Mouse (Mus musculus) left cerebral cortex, adult 2 months (tissue): ENCODE results near the gene Ttc25. TPM values are rescaled to one million over a fixed set of nuclear protein-coding genes. Genes with fewer than 3 reads are reported as not detected.
"Not testable (repeated sequence)": the region's sequence is repeated elsewhere in the genome, so short reads cannot be mapped to it uniquely, and the experiment has no call there.

ENCODE experiments used
- DNase-seq, 2 experiments: peaks; one replicate each; pipeline ENCODE4 v3.0.0; 2021 to 2022; ENCODE audit warnings: low spot score in 2 of 2, mixed read lengths in 1 of 2; ENCODE audit errors: extremely low spot score in 1 of 2
- H3K27ac ChIP-seq: fragments of 200-600 bp; 2 replicates; pipeline ENCODE4 v1.8.1; 2022
- H3K4me3 ChIP-seq: fragments of 200-600 bp; 2 replicates; pipeline ENCODE4 v1.8.1; 2022
- CTCF ChIP-seq: fragments of 200-600 bp; IDR thresholded peaks from 2 replicates; pipeline ENCODE4 v1.8.1; 2022; ENCODE audit warnings: antibody characterized with exemption, mild to moderate bottlenecking, moderate library complexity
- intact Hi-C: fragments of 180-260 bp; cut with DNase I; formaldehyde crosslinking; loops from one replicate; pipeline ENCODE4 v1.15.1; 2025
- total RNA-seq, 2 experiments: library from RNA; stranded (reverse); gene quantifications; 2 replicates each; pipeline ENCODE4 v1.2.3; 2021

The Ttc25 gene
- total RNA-seq, 2 experiments from 2014 or later, result 1.0 to 1.4 TPM

GRCm38 (mm10) chr11:100518188-100518591 lies 27.2 kb upstream of the Ttc25 start:
- DNase-seq, result no peak
- Histone ChIP-seq H3K4me3 (no peak overlapping the region), H3K27ac (no peak overlapping the region)
- no peak for TF ChIP-seq CTCF
- intact Hi-C loops, result no loop called here

GRCm38 (mm10) chr11:100519188-100519587 lies 26.2 kb upstream of the Ttc25 start:
- TF ChIP-seq CTCF, result no peak
- intact Hi-C loops, result no loop called here
- DNase-seq, result no peak
- Histone ChIP-seq H3K27ac (no peak overlapping the region), H3K4me3 (no peak overlapping the region)

GRCm38 (mm10) chr11:100520838-100521237 lies 24.6 kb upstream of the Ttc25 start:
- Histone ChIP-seq H3K4me3 (no peak overlapping the region), H3K27ac (no peak overlapping the region)
- DNase-seq, result no peak
- intact Hi-C loops, result no loop called here
- no peak for TF ChIP-seq CTCF

- no peak for TF ChIP-seq CTCF
- intact Hi-C loops, result no loop called here
Measured at GRCm38 (mm10) chr11:100524358-100524757, 21.0 kb upstream of the Ttc25 start.

GRCm38 (mm10) chr11:100524987-100525630 lies 20.3 kb upstream of the Ttc25 start:
- TF ChIP-seq CTCF, result no peak
- intact Hi-C loops, result no loop called here

More at GRCm38 (mm10) chr11:100524358-100524757, 21.0 kb upstream of the Ttc25 start:
- H3K27ac ChIP-seq, result no peak overlapping the region
- no peak for DNase-seq
- no peak overlapping the region for H3K4me3 ChIP-seq

GRCm38 (mm10) chr11:100526052-100526816 lies 19.2 kb upstream of the Ttc25 start:
- no peak for TF ChIP-seq CTCF
- intact Hi-C loops, result no loop called here
- DNase-seq, result no peak
- H3K27ac ChIP-seq, result no peak overlapping the region
- H3K4me3 ChIP-seq, result peak overlapping the region; percentile 87

More at GRCm38 (mm10) chr11:100524987-100525630, 20.3 kb upstream of the Ttc25 start:
- Histone ChIP-seq H3K4me3 (no peak overlapping the region), H3K27ac (no peak overlapping the region)
- DNase-seq, result no peak

- intact Hi-C loops, result no loop called here
Measured at GRCm38 (mm10) chr11:100527066-100527457, 18.3 kb upstream of the Ttc25 start.

GRCm38 (mm10) chr11:100527458-100528374 lies 17.7 kb upstream of the Ttc25 start, which contains the start of gene Acly:
Acly (minus strand) TSS chr11:100528000.
- Histone ChIP-seq H3K27ac (peak within 1 kb of the TSS; percentile 88), H3K4me3 (peak within 1 kb of the TSS; percentile 87)
- peak; percentile 98 for DNase-seq
- intact Hi-C loops, result loop anchor here (1.0 kb wide), 1 partner anchor 18 kb away; the partner anchor contains the start of gene Ttc25
- TF ChIP-seq CTCF, result no peak

More at GRCm38 (mm10) chr11:100527066-100527457, 18.3 kb upstream of the Ttc25 start:
- TF ChIP-seq CTCF, result peak; percentile 9
- DNase-seq, result peak; percentile 41 to 55
- peak overlapping the region; percentile 83 for H3K27ac ChIP-seq
- H3K4me3 ChIP-seq, result peak overlapping the region; percentile 87

GRCm38 (mm10) chr11:100528375-100529165 lies 16.8 kb upstream of the Ttc25 start:
- peak overlapping the region; percentile 87 for H3K4me3 ChIP-seq
- intact Hi-C loops, result loop anchor here (1.0 kb wide), 1 partner anchor 17 kb away; the partner anchor contains the start of gene Ttc25

GRCm38 (mm10) chr11:100533871-100534270 lies 11.5 kb upstream of the Ttc25 start:
- TF ChIP-seq CTCF, result no peak
- intact Hi-C loops, result no loop called here
- DNase-seq, result no peak
- H3K4me3 ChIP-seq, result no peak overlapping the region
- H3K27ac ChIP-seq, result no peak overlapping the region

More at GRCm38 (mm10) chr11:100528375-100529165, 16.8 kb upstream of the Ttc25 start:
- no peak for TF ChIP-seq CTCF
- peak overlapping the region; percentile 88 for H3K27ac ChIP-seq
- DNase-seq, result no peak

GRCm38 (mm10) chr11:100534411-100534810 lies 11.0 kb upstream of the Ttc25 start:
- intact Hi-C loops, H3K4me3 ChIP-seq, DNase-seq, H3K27ac ChIP-seq: not testable (repeated sequence)

- intact Hi-C loops, H3K4me3 ChIP-seq, DNase-seq, H3K27ac ChIP-seq: not testable (repeated sequence)
Measured at GRCm38 (mm10) chr11:100534821-100535220, 10.6 kb upstream of the Ttc25 start.
